Mouse (Mus musculus) thymus, postnatal 36 days (tissue): Measurements from ENCODE around the gene Hcn1.

Experiments used
- DNase-seq, 2 experiments: peaks; one replicate each; pipeline ENCODE4 v3.0.0; 2022; ENCODE audit warnings: mixed read lengths in 2 of 2

Hcn1 gene

GRCm38 (mm10) chr13:118028662-118029061 lies 426.5 kb downstream of the Hcn1 start:
- no peak for DNase-seq

- DNase-seq, result no peak
Measured at GRCm38 (mm10) chr13:118029579-118029978, 427.5 kb downstream of the Hcn1 start.

GRCm38 (mm10) chr13:118035598-118035997 lies 433.5 kb downstream of the Hcn1 start:
- DNase-seq, result no peak
